Mouse (Mus musculus) heart, postnatal 0 days (tissue): ENCODE data around the gene Uevld. TPM values are rescaled to one million over a fixed set of nuclear protein-coding genes. Genes with fewer than 3 reads are reported as not detected.

Source experiments
- ATAC-seq: fragments of 200-750 bp; cut with Nextera tagmentation; 2 replicates; pipeline ENCODE4 v1.8.0; 2017; ENCODE audit warnings: low read depth, moderate number of reproducible peaks, moderate library complexity; ENCODE audit not compliant: insufficient read depth
- DNase-seq: peaks from one replicate; pipeline ENCODE4 v3.0.0-alpha.2; 2016; ENCODE audit warnings: low spot score
- H3K27ac ChIP-seq: fragments of 300-500 bp; sonication (generic); 2 replicates; pipeline ENCODE4 v1.5.1; 2014; ENCODE audit warnings: low read depth, mild to moderate bottlenecking
- H3K27me3 ChIP-seq: fragments of 300-500 bp; sonication (generic); 2 replicates; pipeline ENCODE4 v1.6.1; 2014; ENCODE audit warnings: low read length, mixed read lengths; ENCODE audit not compliant: control insufficient read depth, insufficient read depth
- H3K36me3 ChIP-seq: fragments of 300-500 bp; sonication (generic); replicated peaks from 2 replicates; pipeline ENCODE4 v1.6.1; 2014; ENCODE audit warnings: low read length, mixed read lengths; ENCODE audit not compliant: control insufficient read depth, insufficient read depth
- H3K4me1 ChIP-seq: fragments of 300-500 bp; sonication (generic); 2 replicates; pipeline ENCODE4 v1.6.1; 2014; ENCODE audit warnings: antibody characterized with exemption; ENCODE audit not compliant: control insufficient read depth, insufficient read depth
- H3K4me2 ChIP-seq: fragments of 300-500 bp; sonication (generic); 2 replicates; pipeline ENCODE4 v1.6.1; 2014; ENCODE audit warnings: low read depth, mild to moderate bottlenecking, low read length, moderate library complexity
- H3K4me3 ChIP-seq: fragments of 300-500 bp; sonication (generic); 2 replicates; pipeline ENCODE4 v1.5.1; 2014; ENCODE audit warnings: low read depth, low read length
- H3K9ac ChIP-seq: fragments of 300-500 bp; sonication (generic); replicated peaks from 2 replicates; pipeline ENCODE4 v1.6.1; 2014; ENCODE audit warnings: low read depth, low read length, mixed read lengths
- H3K9me3 ChIP-seq: fragments of 300-500 bp; sonication (generic); replicated peaks from 2 replicates; pipeline ENCODE4 v1.6.1; 2016; ENCODE audit warnings: low read length; ENCODE audit not compliant: control insufficient read depth
- CTCF ChIP-seq: IDR thresholded peaks from 2 replicates; pipeline ENCODE4 v1.5.1; 2016; ENCODE audit warnings: antibody characterized with exemption, control low read depth, low read depth
- EP300 ChIP-seq: IDR thresholded peaks from 2 replicates; pipeline ENCODE4 v1.6.1; 2016; ENCODE audit warnings: antibody characterized with exemption, low read depth
- WGBS: fragments of 180-500 bp; shearing (Covaris S2); extraction: QIAGEN DNeasy Blood & Tissue Kit; methylation state at CpG from one replicate; pipeline ENCODE4 v1.1.7; 2014; 5-methylcytosine and 5-hydroxymethylcytosine counted together
- polyA plus RNA-seq: library from polyadenylated mRNA; unstranded; fragments of >200 nt; fragmentation: Nextera tagmentation; extraction: Ambion mirVana; gene quantifications from 2 replicates; pipeline ENCODE4 v1.2.1, GENCODE M21; 2015
- total RNA-seq: library from RNA; depleted of rRNA; stranded (reverse); fragments of >200 nt; gene quantifications from 2 replicates; pipeline ENCODE4 v1.2.3, GENCODE M21; 2014; ENCODE audit warnings: low replicate concordance; rRNA removed

Gene Uevld
- total and polyA plus RNA-seq, 2 experiments from 2014 or later, result 4.4 to 10.5 TPM

GRCm38 (mm10) chr7:46880992-46881391 is 77.3 kb downstream of the Uevld start:
- WGBS, result 77% methylated on average over 2 of the region's 2 CpGs
- H3K9me3 ChIP-seq, result no peaks in the 10 kb centered on the region
- no peak overlapping the region for H3K9ac ChIP-seq
- H3K4me2 ChIP-seq, result no peak overlapping the region
- ATAC-seq, result no peak
- no peak for DNase-seq
- H3K27ac ChIP-seq, result no peak overlapping the region
- no peak for TF ChIP-seq EP300
- TF ChIP-seq CTCF, result no peak
- H3K36me3 ChIP-seq, result 0 out of 2 replicates have a peak, but pooled peaks cover 8% of the 10 kb centered on the region
- H3K27me3 ChIP-seq, result no peaks in the 10 kb centered on the region
- no peaks in the 10 kb centered on the region for H3K4me1 ChIP-seq
- H3K4me3 ChIP-seq, result no peak overlapping the region

GRCm38 (mm10) chr7:46879851-46880250 is 78.5 kb downstream of the Uevld start:
- H3K27me3 ChIP-seq, result no peaks in the 10 kb centered on the region
- H3K36me3 ChIP-seq, result 0 out of 2 replicates have a peak, but pooled peaks cover 2% of the 10 kb centered on the region
- no peaks in the 10 kb centered on the region for H3K4me1 ChIP-seq
- no peak overlapping the region for H3K4me3 ChIP-seq
- H3K9ac ChIP-seq, result no peak overlapping the region
- no peak overlapping the region for H3K4me2 ChIP-seq
- no peaks in the 10 kb centered on the region for H3K9me3 ChIP-seq
- no peak for ATAC-seq
- WGBS, result 89% methylated on average over 5 of the region's 5 CpGs
- H3K27ac ChIP-seq, result no peak overlapping the region
- DNase-seq, result no peak
- TF ChIP-seq CTCF (no peak), EP300 (no peak)

GRCm38 (mm10) chr7:46877255-46877654 is 81.1 kb downstream of the Uevld start:
- H3K4me1 ChIP-seq, result no peaks in the 10 kb centered on the region
- H3K4me3 ChIP-seq, result no peak overlapping the region
- H3K27me3 ChIP-seq, result no peaks in the 10 kb centered on the region
- 63% methylated on average over 6 of the region's 6 CpGs for WGBS
- H3K9ac ChIP-seq, result no peak overlapping the region
- H3K4me2 ChIP-seq, result no peak overlapping the region
- no peak for DNase-seq
- ATAC-seq, result no peak
- H3K9me3 ChIP-seq, result no peaks in the 10 kb centered on the region
- H3K36me3 ChIP-seq, result no peaks in the 10 kb centered on the region
- TF ChIP-seq CTCF, result no peak
- TF ChIP-seq EP300, result no peak
- no peak overlapping the region for H3K27ac ChIP-seq

GRCm38 (mm10) chr7:46876841-46877240 is 81.5 kb downstream of the Uevld start:
- Histone ChIP-seq H3K4me1 (no peaks in the 10 kb centered on the region), H3K4me3 (no peak overlapping the region), H3K27ac (no peak overlapping the region), H3K27me3 (no peaks in the 10 kb centered on the region), H3K9me3 (no peaks in the 10 kb centered on the region), H3K9ac (no peak overlapping the region), H3K4me2 (no peak overlapping the region), H3K36me3 (no peaks in the 10 kb centered on the region)
- 61% methylated on average over 4 of the region's 4 CpGs for WGBS
- DNase-seq, result no peak
- TF ChIP-seq EP300 (no peak), CTCF (no peak)
- no peak for ATAC-seq

Other genes with a start within 250 kb of the Uevld start
- 4.2 and 7.5 TPM in 2 replicates for gene Saal1, start 247.8 kb downstream of the Uevld start, total RNA-seq
- 7.0 and 7.5 TPM in 2 replicates for gene Saal1, start 247.8 kb downstream of the Uevld start, polyA plus RNA-seq
- not detected in 2 replicates for gene Saa3, start 242.8 kb downstream of the Uevld start, total RNA-seq
- gene Saa3, start 242.8 kb downstream of the Uevld start, polyA plus RNA-seq, result 0.29 and 0.36 TPM in 2 replicates
- gene Saa4, start 225.9 kb downstream of the Uevld start, total RNA-seq, result not detected in 2 replicates
- gene Saa4, start 225.9 kb downstream of the Uevld start, polyA plus RNA-seq, result not detected in 2 replicates
- not detected in 2 replicates for gene Saa1, start 215.5 kb downstream of the Uevld start, total RNA-seq
- not detected in 2 replicates for gene Saa1, start 215.5 kb downstream of the Uevld start, polyA plus RNA-seq
- not detected in 2 replicates for gene Saa2, start 206.7 kb downstream of the Uevld start, total RNA-seq
- not detected in 2 replicates for gene Saa2, start 206.7 kb downstream of the Uevld start, polyA plus RNA-seq
- gene Hps5, start 162.5 kb downstream of the Uevld start, total RNA-seq, result 7.9 and 23.9 TPM in 2 replicates
- gene Hps5, start 162.5 kb downstream of the Uevld start, polyA plus RNA-seq, result 5.6 and 6.3 TPM in 2 replicates
- 29.0 and 40.4 TPM in 2 replicates for gene Gtf2h1, start 162.4 kb downstream of the Uevld start, total RNA-seq
- 22.8 and 24.0 TPM in 2 replicates for gene Gtf2h1, start 162.4 kb downstream of the Uevld start, polyA plus RNA-seq
- 1,604 and 1,792 TPM in 2 replicates for gene Ldha, start 117.1 kb downstream of the Uevld start, total RNA-seq
- gene Ldha, start 117.1 kb downstream of the Uevld start, polyA plus RNA-seq, result 1,609 and 1,727 TPM in 2 replicates
- not detected in 2 replicates for gene Ldhc, start 97.3 kb downstream of the Uevld start, total RNA-seq
- not detected in 2 replicates for gene Ldhc, start 97.3 kb downstream of the Uevld start, polyA plus RNA-seq
- 107 and 116 TPM in 2 replicates for gene Tsg101, start 38.6 kb downstream of the Uevld start, total RNA-seq
- gene Tsg101, start 38.6 kb downstream of the Uevld start, polyA plus RNA-seq, result 160 and 164 TPM in 2 replicates
- gene Gm9999, start 25.1 kb upstream of the Uevld start, total RNA-seq, result not detected in 2 replicates
- gene Gm9999, start 25.1 kb upstream of the Uevld start, polyA plus RNA-seq, result not detected in 2 replicates
- 8.7 and 9.4 TPM in 2 replicates for gene Spty2d1, start 49.9 kb upstream of the Uevld start, total RNA-seq
- gene Spty2d1, start 49.9 kb upstream of the Uevld start, polyA plus RNA-seq, result 7.7 and 7.8 TPM in 2 replicates
- 12.8 and 18.5 TPM in 2 replicates for gene Tmem86a, start 92.1 kb upstream of the Uevld start, total RNA-seq
- 32.0 and 32.3 TPM in 2 replicates for gene Tmem86a, start 92.1 kb upstream of the Uevld start, polyA plus RNA-seq
- gene Ptpn5, start 175.2 kb upstream of the Uevld start, total RNA-seq, result not detected in 2 replicates
- not detected in 2 replicates for gene Ptpn5, start 175.2 kb upstream of the Uevld start, polyA plus RNA-seq
- not detected in 2 replicates for gene Mrgpra6, start 246.4 kb upstream of the Uevld start, total RNA-seq
- not detected in 2 replicates for gene Mrgpra6, start 246.4 kb upstream of the Uevld start, polyA plus RNA-seq